In genomic region chr7:3221902-3222419, GRCm38 (mm10) we compare ENCODE assay signal across 9 mouse cellular contexts. TPM values are rescaled to one million over a fixed set of nuclear protein-coding genes. Genes with fewer than 3 reads are reported as not detected.
DNase-seq lines count a peak whose midpoint lies in the region; ATAC-seq and TF ChIP-seq lines count a peak whose summit lies in the region.
"Had no signal": no experiment of that assay in that cellular context is flagged by ENCODE, and none has a peak within 500 bp of the region (broad histone marks: within the 10 kb centered on the region; RNA-seq: fewer than 3 reads in every experiment).

No protein-coding gene starts in this region.

- DNase-seq in gastrocnemius, postnatal 10 days: peak; percentile 36
- DNase-seq in gastrocnemius, adult 8-10 months (ENCODE audit: low spot score in 2 of 2): no peak
- DNase-seq in cerebellum, adult 8-10 months: peak; percentile 54
- peak; percentile 47 to 63 for DNase-seq in frontal cortex, postnatal 36 days (ENCODE audit: low spot score in 2 of 2)
- DNase-seq in layer of hippocampus, adult 11-12 months (ENCODE audit: low spot score): peak; percentile 50
- peak; percentile 66 for DNase-seq in right cerebral cortex, postnatal 4 days

- peaks cover 31% of the 10 kb centered on the region for H3K36me3 ChIP-seq in ES-Bruce4 (ENCODE audit: control insufficient read depth, insufficient read depth, low read length, poor library complexity, severe bottlenecking)

- peak; percentile 22 for TF ChIP-seq CTCF in ES-Bruce4 (IDR thresholded peaks at IDR 0.05; ENCODE audit: low read depth, low read length)

- peak; percentile 82 for ATAC-seq in megakaryocyte progenitor cell, adult 5-6 weeks (replicated peaks; ENCODE audit: poor library complexity)

- no peak overlapping the region for H3K4me3 ChIP-seq in ES-Bruce4 (ENCODE audit: low read depth, low read length)

- no peak for TF ChIP-seq EP300 in ES-Bruce4 (IDR thresholded peaks at IDR 0.05; ENCODE audit: insufficient read depth, low read depth, low read length)

- H3K27ac ChIP-seq in ES-Bruce4 (ENCODE audit: insufficient read depth, low read length): peak overlapping the region; percentile 98

- H3K9ac ChIP-seq in ES-Bruce4 (ENCODE audit: low read depth, poor library complexity, severe bottlenecking): peak overlapping the region; percentile 45

- H3K27me3 ChIP-seq in ES-Bruce4 (ENCODE audit: control insufficient read depth, insufficient read depth, low read length, poor library complexity, severe bottlenecking): no peaks in the 10 kb centered on the region

- no peak for TF ChIP-seq POLR2A in ES-Bruce4 (IDR thresholded peaks at IDR 0.05; ENCODE audit: insufficient read depth, low read length)

- no peaks in the 10 kb centered on the region for H3K9me3 ChIP-seq in ES-Bruce4 (replicated peaks; ENCODE audit: control insufficient read depth, insufficient read depth, low read length, poor library complexity, severe bottlenecking)

- H3K4me1 ChIP-seq in ES-Bruce4 (ENCODE audit: control insufficient read depth, insufficient read depth, low read length): peaks cover 1% of the 10 kb centered on the region

RNA-seq across cellular contexts. Expression of gene Nlrp12, which starts 27.6 kb away (rescaled TPM):
- total RNA-seq in gastrocnemius, postnatal 10 days (2021): under 1 TPM in 1 of 2 experiments, not detected in 1; 0.09 TPM
- not detected for total RNA-seq in gastrocnemius, adult 8-10 months (2022)
- polyA plus RNA-seq in ES-Bruce4 (2011; ENCODE audit: insufficient read depth, insufficient read length, low read depth, missing spikeins): 0.20 TPM in 1 of 2 replicates, not detected in the other
- 0.83 and 1.4 TPM in 2 replicates for total RNA-seq in megakaryocyte progenitor cell, adult 5-6 weeks (2015)
- 2.3 and 2.7 TPM in 2 replicates for total RNA-seq in megakaryocyte progenitor cell, adult 5-6 weeks (2017)

RNA-seq across cellular contexts. Expression of gene AU018091, which starts 53.0 kb away (rescaled TPM):
- total RNA-seq in gastrocnemius, postnatal 10 days (2021): not detected
- total RNA-seq in gastrocnemius, adult 8-10 months (2022): not detected
- 64.8 and 68.3 TPM in 2 replicates for polyA plus RNA-seq in ES-Bruce4 (2011; ENCODE audit: insufficient read depth, insufficient read length, low read depth, missing spikeins)
- total RNA-seq in megakaryocyte progenitor cell, adult 5-6 weeks (2015): not detected in 2 replicates
- not detected in 2 replicates for total RNA-seq in megakaryocyte progenitor cell, adult 5-6 weeks (2017)
- polyA plus RNA-seq: liver, embryonic 16.5 days had no signal

Comparison
In these comparisons a context has a peak if more than half of its experiments do, and no peak if none do; other contexts are left out.
1. DNase-seq: peak in gastrocnemius, postnatal 10 days (single experiment), cerebellum, adult 8-10 months (single experiment), frontal cortex, postnatal 36 days (2 of 2), layer of hippocampus, adult 11-12 months (single experiment) and right cerebral cortex, postnatal 4 days (single experiment); none in gastrocnemius, adult 8-10 months (0 of 2).